Mouse (Mus musculus) liver, embryonic 14.5 days (tissue): Measurements from ENCODE around the gene Capn10.

ENCODE experiments used
- CTCF ChIP-seq: IDR thresholded peaks from 2 replicates; pipeline ENCODE4 v1.5.1; 2016; ENCODE audit warnings: antibody characterized with exemption, low read depth, control low read depth
- EP300 ChIP-seq: IDR thresholded peaks from 2 replicates; pipeline ENCODE4 v1.6.1; 2016; ENCODE audit warnings: antibody characterized with exemption, low read depth

- TF ChIP-seq CTCF (no peak), EP300 (no peak)
These were observed 2.3 kb downstream of the Capn10 start for GRCm38 (mm10) chr1:92936467-92936866.
